Mouse (Mus musculus) A20 (cell line): ENCODE data around the gene Prkar2a.
"Not testable (repeated sequence)": the region's sequence is repeated elsewhere in the genome, so short reads cannot be mapped to it uniquely, and the experiment has no call there.

Experiments used
- DNase-seq: peaks from one replicate; pipeline ENCODE4 v3.0.0-alpha.2; 2011; ENCODE audit warnings: low read depth, low spot score

Gene Prkar2a

GRCm38 (mm10) chr9:108689106-108689505 lies at the start of gene Prkar2a:
Gene Prkar2a (plus strand): TSS chr9:108689314.
- DNase-seq = no peak

GRCm38 (mm10) chr9:108639825-108640224 lies 49.3 kb upstream of the Prkar2a start:
- no peak for DNase-seq

GRCm38 (mm10) chr9:108648166-108648565 lies 40.9 kb upstream of the Prkar2a start:
- DNase-seq = no peak

- DNase-seq = peak; percentile 95
These were observed 40.2 kb upstream of the Prkar2a start, which contains the start of gene Arih2 for GRCm38 (mm10) chr9:108648611-108649560. Gene Arih2 (minus strand): TSS chr9:108649386.

- no peak for DNase-seq
These were observed 39.3 kb upstream of the Prkar2a start for GRCm38 (mm10) chr9:108649561-108650440.

- no peak for DNase-seq
These were observed 34.3 kb upstream of the Prkar2a start for GRCm38 (mm10) chr9:108654566-108655464.

- not testable (repeated sequence) for DNase-seq
These were observed 33.2 kb upstream of the Prkar2a start for GRCm38 (mm10) chr9:108655865-108656264.

- peak; percentile 92 for DNase-seq
These were observed 27.2 kb upstream of the Prkar2a start, which contains the start of gene Slc25a20 for GRCm38 (mm10) chr9:108661677-108662612. Gene Slc25a20 (plus strand): TSS chr9:108662088.

GRCm38 (mm10) chr9:108662660-108663059 lies 26.5 kb upstream of the Prkar2a start:
- no peak for DNase-seq

- no peak for DNase-seq
These were observed 19.2 kb upstream of the Prkar2a start for GRCm38 (mm10) chr9:108669875-108670274.

- peak; percentile 49 for DNase-seq
These were observed 16.0 kb upstream of the Prkar2a start for GRCm38 (mm10) chr9:108673151-108673550.

- DNase-seq = no peak
These were observed 9.1 kb upstream of the Prkar2a start for GRCm38 (mm10) chr9:108680026-108680425.

- DNase-seq = no peak
These were observed 2.6 kb upstream of the Prkar2a start for GRCm38 (mm10) chr9:108686475-108686887.

- DNase-seq = no peak
These were observed 1.9 kb upstream of the Prkar2a start for GRCm38 (mm10) chr9:108687181-108687580.

- DNase-seq = no peak
These were observed 1.4 kb upstream of the Prkar2a start for GRCm38 (mm10) chr9:108687686-108688085.

GRCm38 (mm10) chr9:108688451-108688850 lies 663 bp upstream of the Prkar2a start:
- no peak for DNase-seq

GRCm38 (mm10) chr9:108689993-108690392 lies 879 bp downstream of the Prkar2a start:
- no peak for DNase-seq

GRCm38 (mm10) chr9:108690914-108691313 lies 1.8 kb downstream of the Prkar2a start:
- peak; percentile 19 for DNase-seq

- no peak for DNase-seq
These were observed 2.3 kb downstream of the Prkar2a start for GRCm38 (mm10) chr9:108691371-108691770.

- peak; percentile 91 for DNase-seq
These were observed 2.7 kb downstream of the Prkar2a start for GRCm38 (mm10) chr9:108691846-108692225.
